Mouse (Mus musculus): Measurements from ENCODE around the gene Slc4a11. TPM values are rescaled to one million over a fixed set of nuclear protein-coding genes. Genes with fewer than 3 reads are reported as not detected.

Slc4a11 gene
- polyA plus RNA-seq, 1 experiment from 2014 or later: 0.45 TPM

DNA sequence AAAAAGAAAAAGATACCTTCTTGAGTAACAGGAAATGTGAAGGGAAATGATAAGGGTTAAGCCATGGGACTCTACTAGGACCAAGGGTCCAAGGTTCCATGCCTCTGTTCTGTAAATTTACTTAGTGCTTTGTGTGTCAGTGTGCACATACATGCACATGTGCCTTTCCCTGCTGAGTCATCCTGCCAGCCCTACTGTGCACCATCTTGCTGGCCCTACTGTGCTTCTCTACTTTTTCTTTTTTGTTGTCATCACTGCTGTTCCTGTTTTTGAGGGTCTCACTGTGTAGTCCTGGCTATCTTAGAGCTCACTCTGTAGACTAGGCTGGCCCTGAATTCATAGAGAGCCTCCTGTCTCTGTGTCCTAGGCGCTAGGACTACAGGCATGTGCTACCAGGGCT, 30.4 kb upstream of the Slc4a11 start:
- H3K36me3 ChIP-seq (ENCODE audit: control insufficient read depth, insufficient read depth, low read length): peaks cover 76% of the 10 kb centered on the region
- no peak overlapping the region for H3K9ac ChIP-seq (ENCODE audit: low read depth, low read length)
- H3K27ac ChIP-seq (ENCODE audit: low read length): no peak overlapping the region
- no peak overlapping the region for H3K4me3 ChIP-seq (ENCODE audit: low read depth, low read length)
- H3K4me2 ChIP-seq (ENCODE audit: low read length): no peak overlapping the region
- no peaks in the 10 kb centered on the region for H3K9me3 ChIP-seq (replicated peaks; ENCODE audit: control insufficient read depth, low read length, poor library complexity, severe bottlenecking)
- no peaks in the 10 kb centered on the region for H3K4me1 ChIP-seq (ENCODE audit: control insufficient read depth, insufficient read depth, low read length)
- H3K27me3 ChIP-seq (ENCODE audit: control insufficient read depth, insufficient read depth, low read depth, low read length): no peaks in the 10 kb centered on the region
- no peak for ATAC-seq
- WGBS: 87% methylated on average over 1 of the region's 1 CpGs

- ATAC-seq: no peak
- Histone ChIP-seq H3K36me3 (ENCODE audit: control insufficient read depth, insufficient read depth, low read length) (peaks cover 67% of the 10 kb centered on the region), H3K4me2 (ENCODE audit: low read length) (no peak overlapping the region), H3K9me3 (replicated peaks; ENCODE audit: control insufficient read depth, low read length, poor library complexity, severe bottlenecking) (no peaks in the 10 kb centered on the region), H3K4me3 (ENCODE audit: low read depth, low read length) (no peak overlapping the region), H3K27me3 (ENCODE audit: control insufficient read depth, insufficient read depth, low read depth, low read length) (no peaks in the 10 kb centered on the region), H3K27ac (ENCODE audit: low read length) (no peak overlapping the region), H3K4me1 (ENCODE audit: control insufficient read depth, insufficient read depth, low read length) (no peaks in the 10 kb centered on the region), H3K9ac (ENCODE audit: low read depth, low read length) (no peak overlapping the region)
- WGBS: 84% methylated on average over 4 of the region's 4 CpGs
Measured at GRCm38 (mm10) chr2:130724369-130724768, 27.1 kb upstream of the Slc4a11 start.

DNA sequence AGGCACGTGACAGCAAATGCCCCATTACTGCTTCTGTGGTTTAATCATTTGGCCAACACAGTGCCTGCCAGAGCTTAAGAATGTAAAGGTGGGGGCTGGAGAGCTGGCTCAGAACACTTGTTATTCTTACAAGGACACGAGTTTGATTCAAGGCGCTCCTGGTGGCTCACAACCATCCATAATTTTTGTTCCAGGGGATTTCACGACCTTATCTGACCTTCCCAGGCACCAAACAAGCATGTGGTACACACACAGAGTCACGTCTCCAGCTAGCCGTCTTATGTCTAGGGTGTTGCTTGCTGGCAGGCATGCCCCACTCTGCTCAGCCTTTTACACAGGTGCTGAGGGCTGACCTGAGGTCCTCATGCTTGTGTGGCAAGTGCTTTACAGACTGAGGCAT, 20.6 kb upstream of the Slc4a11 start:
- Histone ChIP-seq H3K27ac (ENCODE audit: low read length) (no peak overlapping the region), H3K4me3 (ENCODE audit: low read depth, low read length) (no peak overlapping the region), H3K27me3 (ENCODE audit: control insufficient read depth, insufficient read depth, low read depth, low read length) (no peaks in the 10 kb centered on the region), H3K9ac (ENCODE audit: low read depth, low read length) (no peak overlapping the region), H3K9me3 (replicated peaks; ENCODE audit: control insufficient read depth, low read length, poor library complexity, severe bottlenecking) (no peaks in the 10 kb centered on the region), H3K4me1 (ENCODE audit: control insufficient read depth, insufficient read depth, low read length) (no peaks in the 10 kb centered on the region), H3K4me2 (ENCODE audit: low read length) (no peak overlapping the region), H3K36me3 (ENCODE audit: control insufficient read depth, insufficient read depth, low read length) (peaks cover 51% of the 10 kb centered on the region)
- ATAC-seq: no peak
- 75% methylated on average over 6 of the region's 6 CpGs for WGBS

GRCm38 (mm10) chr2:130707057-130707456, 9.7 kb upstream of the Slc4a11 start:
- WGBS: 63% methylated on average over 10 of the region's 10 CpGs
- ATAC-seq: no peak
- Histone ChIP-seq H3K27me3 (ENCODE audit: control insufficient read depth, insufficient read depth, low read depth, low read length) (no peaks in the 10 kb centered on the region), H3K4me1 (ENCODE audit: control insufficient read depth, insufficient read depth, low read length) (no peaks in the 10 kb centered on the region), H3K9ac (ENCODE audit: low read depth, low read length) (no peak overlapping the region), H3K36me3 (ENCODE audit: control insufficient read depth, insufficient read depth, low read length) (peaks cover 38% of the 10 kb centered on the region), H3K9me3 (replicated peaks; ENCODE audit: control insufficient read depth, low read length, poor library complexity, severe bottlenecking) (no peaks in the 10 kb centered on the region), H3K27ac (ENCODE audit: low read length) (no peak overlapping the region), H3K4me3 (ENCODE audit: low read depth, low read length) (no peak overlapping the region), H3K4me2 (ENCODE audit: low read length) (no peak overlapping the region)

DNA sequence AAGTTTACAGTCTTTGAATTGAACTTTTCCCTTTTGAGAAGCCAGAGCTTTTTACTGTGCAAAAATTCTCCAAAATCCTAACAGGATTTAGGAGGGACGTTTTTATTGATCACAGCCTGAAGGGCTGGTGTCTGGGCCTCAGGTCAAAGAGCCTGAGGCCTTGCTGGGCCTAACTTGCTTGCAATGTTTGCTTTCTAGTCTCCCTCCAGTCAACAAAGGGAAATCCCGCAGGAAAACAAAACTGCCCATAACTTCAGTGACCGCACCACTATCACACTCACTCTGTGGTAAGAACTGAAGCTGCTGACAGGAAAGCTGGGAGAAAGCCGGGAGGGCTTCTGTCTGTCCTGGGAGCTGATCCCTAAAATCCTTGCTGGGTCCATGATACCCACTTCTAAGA, 9.3 kb upstream of the Slc4a11 start:
- Histone ChIP-seq H3K9me3 (replicated peaks; ENCODE audit: control insufficient read depth, low read length, poor library complexity, severe bottlenecking) (no peaks in the 10 kb centered on the region), H3K36me3 (ENCODE audit: control insufficient read depth, insufficient read depth, low read length) (peaks cover 34% of the 10 kb centered on the region), H3K9ac (ENCODE audit: low read depth, low read length) (no peak overlapping the region), H3K4me2 (ENCODE audit: low read length) (no peak overlapping the region), H3K27me3 (ENCODE audit: control insufficient read depth, insufficient read depth, low read depth, low read length) (no peaks in the 10 kb centered on the region), H3K4me1 (ENCODE audit: control insufficient read depth, insufficient read depth, low read length) (no peaks in the 10 kb centered on the region), H3K4me3 (ENCODE audit: low read depth, low read length) (no peak overlapping the region), H3K27ac (ENCODE audit: low read length) (no peak overlapping the region)
- 77% methylated on average over 4 of the region's 4 CpGs for WGBS
- no peak for ATAC-seq

DNA sequence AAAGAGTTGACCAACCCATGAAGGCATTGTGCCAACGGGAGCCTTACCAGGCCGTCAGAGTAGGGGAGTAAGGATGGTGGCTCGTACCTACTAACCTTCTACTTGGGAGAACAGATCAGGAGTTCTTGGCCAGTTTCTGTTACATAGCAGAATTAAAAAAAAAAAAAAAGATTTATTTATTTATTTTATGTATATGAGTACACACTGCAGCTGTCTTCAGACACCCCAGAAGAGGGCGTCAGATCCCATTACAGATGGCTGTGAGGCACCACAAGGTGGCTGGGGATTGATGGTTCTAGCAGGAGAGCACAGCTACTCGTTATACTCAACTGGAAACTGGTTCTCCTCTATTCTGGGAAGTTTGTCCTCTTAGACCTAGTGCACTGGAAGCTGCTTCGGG, 7.9 kb upstream of the Slc4a11 start:
- H3K9me3 ChIP-seq (replicated peaks; ENCODE audit: control insufficient read depth, low read length, poor library complexity, severe bottlenecking): no peaks in the 10 kb centered on the region
- no peaks in the 10 kb centered on the region for H3K4me1 ChIP-seq (ENCODE audit: control insufficient read depth, insufficient read depth, low read length)
- H3K4me2 ChIP-seq (ENCODE audit: low read length): no peak overlapping the region
- no peaks in the 10 kb centered on the region for H3K27me3 ChIP-seq (ENCODE audit: control insufficient read depth, insufficient read depth, low read depth, low read length)
- H3K9ac ChIP-seq (ENCODE audit: low read depth, low read length): no peak overlapping the region
- H3K36me3 ChIP-seq (ENCODE audit: control insufficient read depth, insufficient read depth, low read length): peaks cover 20% of the 10 kb centered on the region
- WGBS: 67% methylated on average over 6 of the region's 6 CpGs
- H3K4me3 ChIP-seq (ENCODE audit: low read depth, low read length): no peak overlapping the region
- no peak overlapping the region for H3K27ac ChIP-seq (ENCODE audit: low read length)
- ATAC-seq: no peak

DNA sequence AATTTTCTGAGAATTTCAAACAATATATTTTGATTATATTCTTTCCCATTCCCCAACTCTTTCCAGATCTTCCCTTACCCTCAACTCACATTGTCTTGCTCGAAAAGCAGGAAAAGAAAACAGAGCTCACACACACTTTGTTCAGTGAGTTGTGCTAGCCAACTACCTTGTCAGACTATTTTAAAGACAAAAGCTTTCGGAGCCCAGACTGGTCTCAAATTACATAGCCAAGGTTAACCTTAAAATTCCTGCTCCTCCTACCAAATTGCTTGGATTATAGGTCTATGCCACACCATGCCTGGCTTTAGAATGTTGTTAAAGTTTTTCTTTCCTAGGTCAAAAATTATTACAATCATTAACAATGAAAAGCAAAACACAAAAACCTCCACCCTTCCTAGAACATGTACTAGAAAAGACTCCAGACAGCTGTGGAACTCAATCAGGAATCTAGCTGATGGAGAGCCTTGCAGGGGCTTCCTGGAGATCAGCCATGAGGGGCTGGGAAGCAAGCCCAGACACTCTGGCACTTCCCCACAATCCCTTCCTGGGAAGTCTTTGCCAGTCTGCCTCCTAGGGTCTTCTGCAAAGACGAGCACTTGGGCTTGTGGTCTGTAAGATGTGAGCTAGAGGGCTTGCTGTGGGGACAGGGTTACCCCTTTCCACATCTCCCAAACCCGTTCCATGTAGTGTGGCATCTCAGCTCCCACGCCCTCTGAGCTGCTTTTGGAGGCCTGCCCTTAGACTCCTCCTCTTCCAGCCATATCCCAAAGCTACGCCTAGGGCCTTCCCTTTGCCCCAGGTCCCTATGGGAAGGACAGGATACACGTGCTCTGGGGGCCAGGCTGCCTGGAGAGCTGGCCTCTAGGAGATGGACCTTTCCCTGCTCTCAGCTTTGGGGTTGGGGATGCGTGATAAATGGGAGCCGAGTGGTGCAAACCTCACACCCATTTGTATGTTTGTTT, 7.0 kb upstream of the Slc4a11 start:
- 0 out of 2 replicates have a peak, but pooled peaks have one; percentile 18 for ATAC-seq
- Histone ChIP-seq H3K36me3 (ENCODE audit: control insufficient read depth, insufficient read depth, low read length) (peaks cover 15% of the 10 kb centered on the region), H3K4me1 (ENCODE audit: control insufficient read depth, insufficient read depth, low read length) (no peaks in the 10 kb centered on the region), H3K4me2 (ENCODE audit: low read length) (no peak overlapping the region), H3K4me3 (ENCODE audit: low read depth, low read length) (no peak overlapping the region), H3K27me3 (ENCODE audit: control insufficient read depth, insufficient read depth, low read depth, low read length) (no peaks in the 10 kb centered on the region; the same call in 1 of the 2 replicates), H3K9me3 (replicated peaks; ENCODE audit: control insufficient read depth, low read length, poor library complexity, severe bottlenecking) (no peaks in the 10 kb centered on the region), H3K27ac (ENCODE audit: low read length) (0 out of 2 replicates have a peak overlapping the region, but pooled peaks have one; percentile 28), H3K9ac (ENCODE audit: low read depth, low read length) (no peak overlapping the region)
- WGBS: 73% methylated on average over 9 of the region's 9 CpGs

GRCm38 (mm10) chr2:130697821-130698266, 525 bp upstream of the Slc4a11 start:
- ATAC-seq: 0 out of 2 replicates have a peak, but pooled peaks have one; percentile 32
- Histone ChIP-seq H3K4me2 (ENCODE audit: low read length) (peak overlapping the region; percentile 100), H3K9me3 (replicated peaks; ENCODE audit: control insufficient read depth, low read length, poor library complexity, severe bottlenecking) (no peaks in the 10 kb centered on the region), H3K9ac (ENCODE audit: low read depth, low read length) (no peak overlapping the region; the same call in 1 of the 2 replicates), H3K4me3 (ENCODE audit: low read depth, low read length) (peak overlapping the region; percentile 55), H3K27ac (ENCODE audit: low read length) (no peak overlapping the region), H3K4me1 (ENCODE audit: control insufficient read depth, insufficient read depth, low read length) (peaks cover 14% of the 10 kb centered on the region), H3K36me3 (ENCODE audit: control insufficient read depth, insufficient read depth, low read length) (no peaks in the 10 kb centered on the region), H3K27me3 (ENCODE audit: control insufficient read depth, insufficient read depth, low read depth, low read length) (peaks cover 27% of the 10 kb centered on the region)
- 1% methylated on average over 14 of the region's 14 CpGs for WGBS

- 0 out of 2 replicates have a peak, but pooled peaks have one; percentile 14 for ATAC-seq
- H3K27ac ChIP-seq (ENCODE audit: low read length): no peak overlapping the region
- peaks cover 14% of the 10 kb centered on the region for H3K4me1 ChIP-seq (ENCODE audit: control insufficient read depth, insufficient read depth, low read length)
- H3K9ac ChIP-seq (ENCODE audit: low read depth, low read length): peak overlapping the region; percentile 60
- no peaks in the 10 kb centered on the region for H3K9me3 ChIP-seq (replicated peaks; ENCODE audit: control insufficient read depth, low read length, poor library complexity, severe bottlenecking)
- H3K27me3 ChIP-seq (ENCODE audit: control insufficient read depth, insufficient read depth, low read depth, low read length): peaks cover 27% of the 10 kb centered on the region
- H3K36me3 ChIP-seq (ENCODE audit: control insufficient read depth, insufficient read depth, low read length): no peaks in the 10 kb centered on the region
- 2% methylated on average over 31 of the region's 31 CpGs for WGBS
- H3K4me3 ChIP-seq (ENCODE audit: low read depth, low read length): peak overlapping the region; percentile 55
- H3K4me2 ChIP-seq (ENCODE audit: low read length): peak overlapping the region; percentile 100
Measured at GRCm38 (mm10) chr2:130696700-130697152, 593 bp downstream of the Slc4a11 start.
